Mouse (Mus musculus): ENCODE measurements around the gene Irgm1.
"Not testable (repeated sequence)": the region's sequence is repeated elsewhere in the genome, so short reads cannot be mapped to it uniquely, and the experiment has no call there.

Irgm1 gene

GRCm38 (mm10) chr11:48853474-48854180 is 17.9 kb downstream of the Irgm1 start:
- DNase-seq, result peak; percentile 86

GRCm38 (mm10) chr11:48852624-48853473 is 18.6 kb downstream of the Irgm1 start:
- DNase-seq, result peak; percentile 56

- no peak for DNase-seq
These were observed 19.3 kb downstream of the Irgm1 start for GRCm38 (mm10) chr11:48852190-48852589.

GRCm38 (mm10) chr11:48851270-48851995 is 20.1 kb downstream of the Irgm1 start:
- DNase-seq, result no peak

GRCm38 (mm10) chr11:48850240-48850639 is 21.2 kb downstream of the Irgm1 start:
- DNase-seq, result no peak

- no peak for DNase-seq
These were observed 24.6 kb downstream of the Irgm1 start for GRCm38 (mm10) chr11:48846881-48847280.

- DNase-seq, result not testable (repeated sequence)
These were observed 25.1 kb downstream of the Irgm1 start for GRCm38 (mm10) chr11:48846362-48846761.

GRCm38 (mm10) chr11:48845244-48845815 is 26.2 kb downstream of the Irgm1 start:
- no peak for DNase-seq

- no peak for DNase-seq
These were observed 27.2 kb downstream of the Irgm1 start for GRCm38 (mm10) chr11:48844309-48844708.

- DNase-seq, result no peak
These were observed 28.3 kb downstream of the Irgm1 start for GRCm38 (mm10) chr11:48843202-48843601.

GRCm38 (mm10) chr11:48842378-48842792 is 29.1 kb downstream of the Irgm1 start:
- no peak for DNase-seq

- DNase-seq, result no peak
These were observed 30.3 kb downstream of the Irgm1 start for GRCm38 (mm10) chr11:48841213-48841612.

GRCm38 (mm10) chr11:48840805-48841204 is 30.7 kb downstream of the Irgm1 start:
- no peak for DNase-seq

- no peak for DNase-seq
These were observed 32.4 kb downstream of the Irgm1 start for GRCm38 (mm10) chr11:48838879-48839680.

GRCm38 (mm10) chr11:48838181-48838797 is 33.2 kb downstream of the Irgm1 start:
- DNase-seq, result peak; percentile 42

GRCm38 (mm10) chr11:48837310-48838180 is 33.9 kb downstream of the Irgm1 start:
- peak; percentile 68 for DNase-seq

GRCm38 (mm10) chr11:48836990-48837309 is 34.5 kb downstream of the Irgm1 start:
- DNase-seq, result no peak

GRCm38 (mm10) chr11:48835923-48836322 is 35.6 kb downstream of the Irgm1 start:
- DNase-seq, result no peak

- peak; percentile 88 for DNase-seq
These were observed 37.5 kb downstream of the Irgm1 start for GRCm38 (mm10) chr11:48833731-48834639.

Measured in embryo, embryonic 11 days (tissue).